Mouse (Mus musculus) splenic B cell, adult 2 months (primary cell): ENCODE measurements around the gene Usp50.

Experiments used
- DNase-seq: peaks from one replicate; pipeline ENCODE4 v3.0.0-alpha.2; 2011; ENCODE audit warnings: low read depth, low spot score
- H3K27me3 ChIP-seq: 2 replicates; pipeline ENCODE4 v1.6.1; 2012; ENCODE audit warnings: mild to moderate bottlenecking, low read length, moderate library complexity, mixed read lengths; ENCODE audit not compliant: control insufficient read depth, poor library complexity, insufficient read depth, severe bottlenecking
- H3K36me3 ChIP-seq: 2 replicates; pipeline ENCODE4 v1.6.1; 2012; ENCODE audit warnings: mild to moderate bottlenecking, low read length, moderate library complexity, mixed read lengths; ENCODE audit not compliant: control insufficient read depth, poor library complexity, insufficient read depth, severe bottlenecking

Gene Usp50

GRCm38 (mm10) chr2:126772217-126772616 lies 11.1 kb downstream of the Usp50 start:
- Histone ChIP-seq H3K36me3 (no peaks in the 10 kb centered on the region), H3K27me3 (no peaks in the 10 kb centered on the region)
- peak; percentile 20 for DNase-seq

DNA sequence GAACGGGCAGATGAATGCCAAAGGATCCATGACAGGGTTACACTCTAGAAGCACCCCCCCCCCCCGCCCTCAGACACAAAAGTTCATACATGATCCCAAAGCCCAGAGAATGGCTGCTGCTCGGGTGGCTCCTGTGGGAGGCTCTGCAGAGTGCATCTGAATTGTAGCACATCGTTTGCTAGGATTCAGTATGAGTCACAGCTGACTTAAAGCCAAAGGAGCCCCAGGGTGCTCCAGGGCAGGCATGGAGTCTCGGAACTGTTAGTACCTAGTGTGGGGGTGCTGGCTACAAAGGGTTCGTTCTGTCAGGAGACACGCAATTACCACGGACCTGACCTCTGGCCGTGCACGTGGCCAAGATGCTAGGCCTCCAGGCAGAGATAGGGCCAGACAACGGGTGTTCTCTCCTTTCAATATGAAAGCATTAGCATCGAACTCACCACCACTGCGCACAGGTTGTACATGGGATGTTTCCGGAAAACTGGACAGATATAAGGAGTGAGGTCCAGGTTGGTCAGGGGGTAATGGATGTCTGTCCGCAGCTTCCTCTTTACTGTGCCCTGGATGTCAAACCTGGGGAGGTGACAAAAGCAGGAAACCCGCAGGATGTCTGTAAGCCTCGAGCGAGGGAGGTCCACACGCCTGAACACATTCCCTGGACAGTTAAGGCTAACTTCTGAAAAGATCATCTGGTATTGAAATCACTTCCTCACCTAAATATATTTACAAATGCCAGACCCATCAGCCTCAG lies 13.7 kb downstream of the Usp50 start:
- no peaks in the 10 kb centered on the region for H3K36me3 ChIP-seq
- DNase-seq, result no peak
- no peaks in the 10 kb centered on the region for H3K27me3 ChIP-seq

DNA sequence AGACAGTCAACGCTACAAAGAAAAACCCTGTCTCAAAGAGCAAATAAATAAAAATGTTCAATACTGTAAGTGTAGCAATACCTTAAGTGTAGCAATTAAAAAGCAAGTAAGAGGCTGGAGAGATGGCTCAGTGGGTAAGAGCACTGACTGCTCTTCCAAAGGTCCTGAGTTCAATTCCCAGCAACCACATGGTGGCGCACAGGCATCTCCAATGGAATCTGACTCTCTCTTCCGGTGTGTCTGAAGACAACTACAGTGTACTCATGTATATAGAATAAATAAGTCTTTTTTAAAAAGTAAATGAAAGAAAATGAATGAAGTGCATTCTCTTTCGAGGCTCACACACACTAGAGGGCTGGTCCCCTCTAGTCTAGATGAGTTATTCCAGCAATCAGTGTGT lies 15.1 kb downstream of the Usp50 start:
- H3K27me3 ChIP-seq, result no peaks in the 10 kb centered on the region

DNA sequence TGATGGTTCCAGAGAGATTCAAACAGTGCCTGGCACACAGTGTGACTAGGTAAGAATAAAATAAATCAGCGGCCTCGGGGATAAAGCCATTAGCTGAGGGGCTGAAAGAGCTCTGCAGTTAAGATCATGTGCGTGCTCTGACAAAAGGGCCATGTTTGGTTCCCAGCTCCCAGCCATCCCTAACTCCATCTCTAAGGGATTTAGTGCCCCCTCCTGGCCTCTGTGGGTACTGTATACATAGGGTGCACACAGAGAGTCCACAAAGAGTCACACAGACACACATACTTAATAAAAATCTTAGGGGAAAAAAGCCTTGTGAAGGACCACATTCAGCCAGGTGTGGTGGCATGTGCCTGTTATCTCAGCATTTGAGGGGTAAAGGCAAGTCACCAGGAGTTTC lies 15.7 kb downstream of the Usp50 start:
- Histone ChIP-seq H3K27me3 (no peaks in the 10 kb centered on the region), H3K36me3 (no peaks in the 10 kb centered on the region)
- DNase-seq, result no peak

More for the DNA sequence above, 15.1 kb downstream of the Usp50 start:
- H3K36me3 ChIP-seq, result no peaks in the 10 kb centered on the region
- DNase-seq, result no peak

DNA sequence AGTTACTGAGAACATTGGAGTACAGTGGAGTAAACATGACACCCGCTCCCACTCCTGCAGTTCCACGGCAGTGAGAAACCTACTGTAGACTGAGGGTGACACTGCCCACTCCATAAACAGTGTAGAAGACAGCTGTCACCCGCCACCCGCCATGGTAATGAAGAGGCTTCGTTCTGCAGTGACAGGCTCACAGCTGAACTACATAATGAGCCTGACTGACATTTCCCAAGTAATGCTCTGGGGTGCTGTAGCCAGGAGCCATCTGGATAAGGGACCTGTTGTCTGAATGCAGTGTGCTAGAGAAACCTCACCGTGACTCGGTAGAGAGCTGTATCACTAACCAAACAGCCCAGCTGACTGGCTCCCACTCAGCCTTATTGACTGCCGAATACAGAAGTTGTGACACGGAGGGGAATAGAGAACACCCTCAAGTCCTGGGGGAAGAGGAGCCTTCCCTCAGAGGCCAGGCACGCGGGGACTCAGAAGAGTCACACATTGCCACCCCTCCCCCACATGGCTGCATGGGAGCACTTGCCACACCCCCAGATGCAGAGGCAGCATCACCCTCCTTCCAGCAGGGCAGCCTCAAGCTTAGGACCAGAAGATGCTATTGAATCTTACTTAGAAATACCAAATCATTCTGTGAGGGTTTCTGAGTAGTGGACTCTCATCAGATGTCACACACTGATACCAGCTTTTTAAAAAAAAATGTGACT lies 17.2 kb downstream of the Usp50 start:
- Histone ChIP-seq H3K36me3 (0 out of 2 replicates have a peak, but pooled peaks cover 1% of the 10 kb centered on the region), H3K27me3 (no peaks in the 10 kb centered on the region)
- DNase-seq, result no peak

GRCm38 (mm10) chr2:126759351-126759750 lies 23.9 kb downstream of the Usp50 start:
- no peaks in the 10 kb centered on the region for H3K27me3 ChIP-seq
- H3K36me3 ChIP-seq, result peaks cover 11% of the 10 kb centered on the region
- no peak for DNase-seq

DNA sequence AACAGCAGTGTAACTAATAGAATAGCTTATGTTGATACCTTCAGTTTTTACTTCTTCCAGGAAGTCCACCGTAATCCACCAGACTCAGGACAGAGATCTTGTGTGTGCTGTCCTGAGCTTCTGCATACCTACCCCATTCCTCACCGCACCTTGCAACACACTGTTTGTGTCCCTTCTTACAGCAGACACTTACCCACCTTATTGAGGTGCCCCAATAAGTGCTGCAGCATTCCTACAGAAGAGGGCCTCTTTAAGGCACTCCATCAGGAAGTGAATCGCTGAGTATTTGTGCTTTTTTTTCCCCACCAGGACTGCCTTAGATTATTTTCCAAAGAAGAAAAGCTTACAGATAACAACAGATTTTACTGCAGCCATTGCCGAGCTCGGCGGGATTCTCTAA lies 27.6 kb downstream of the Usp50 start:
- no peaks in the 10 kb centered on the region for H3K27me3 ChIP-seq
- peaks cover 27% of the 10 kb centered on the region for H3K36me3 ChIP-seq
- DNase-seq, result no peak

DNA sequence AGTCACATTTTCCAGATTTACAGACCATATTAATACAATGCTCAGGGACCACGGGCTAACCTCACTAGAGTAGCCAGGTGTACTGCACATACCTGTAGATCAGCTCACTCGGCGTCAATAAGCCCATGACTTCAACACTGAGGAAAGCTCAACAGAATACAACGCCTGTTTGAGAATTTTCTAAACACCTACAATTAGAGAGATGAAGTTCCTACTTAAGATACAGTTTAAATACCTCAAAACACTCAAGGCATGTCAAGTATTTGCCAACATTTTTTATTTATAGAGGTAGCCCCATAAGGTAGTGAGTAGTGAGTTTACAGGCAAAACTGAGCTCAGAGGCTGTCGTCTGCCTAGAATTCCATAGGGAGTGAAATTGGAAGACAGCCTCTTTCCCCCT lies 39.9 kb downstream of the Usp50 start:
- Histone ChIP-seq H3K27me3 (no peaks in the 10 kb centered on the region), H3K36me3 (peaks cover 17% of the 10 kb centered on the region)
- no peak for DNase-seq

DNA sequence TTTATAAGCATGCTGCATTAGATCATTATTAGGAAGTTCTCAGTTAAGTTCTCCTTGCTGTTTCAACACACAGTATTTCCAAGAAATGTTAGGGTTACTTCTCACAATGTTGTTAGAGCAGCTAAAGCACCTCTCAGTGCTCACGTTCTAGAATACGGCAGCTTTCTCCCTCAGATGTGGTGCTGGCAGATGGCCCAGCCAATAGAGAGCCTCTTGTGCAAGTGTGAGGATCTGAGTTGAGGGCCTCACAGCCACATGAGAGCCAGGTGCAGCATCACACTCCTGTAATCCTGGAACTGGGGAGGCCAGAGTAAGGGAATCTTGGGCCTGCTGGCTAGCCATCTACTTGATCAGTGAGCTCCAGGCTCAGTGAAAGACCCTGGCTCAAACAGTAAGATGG lies 43.0 kb downstream of the Usp50 start:
- no peaks in the 10 kb centered on the region for H3K27me3 ChIP-seq
- DNase-seq, result no peak
- H3K36me3 ChIP-seq, result peaks cover 17% of the 10 kb centered on the region

GRCm38 (mm10) chr2:126735339-126736073 lies 47.8 kb downstream of the Usp50 start:
- Histone ChIP-seq H3K36me3 (peaks cover 30% of the 10 kb centered on the region), H3K27me3 (no peaks in the 10 kb centered on the region)
- DNase-seq, result no peak

GRCm38 (mm10) chr2:126730502-126730901 lies 52.8 kb downstream of the Usp50 start:
- DNase-seq, result no peak
- Histone ChIP-seq H3K27me3 (no peaks in the 10 kb centered on the region), H3K36me3 (peaks cover 24% of the 10 kb centered on the region)

DNA sequence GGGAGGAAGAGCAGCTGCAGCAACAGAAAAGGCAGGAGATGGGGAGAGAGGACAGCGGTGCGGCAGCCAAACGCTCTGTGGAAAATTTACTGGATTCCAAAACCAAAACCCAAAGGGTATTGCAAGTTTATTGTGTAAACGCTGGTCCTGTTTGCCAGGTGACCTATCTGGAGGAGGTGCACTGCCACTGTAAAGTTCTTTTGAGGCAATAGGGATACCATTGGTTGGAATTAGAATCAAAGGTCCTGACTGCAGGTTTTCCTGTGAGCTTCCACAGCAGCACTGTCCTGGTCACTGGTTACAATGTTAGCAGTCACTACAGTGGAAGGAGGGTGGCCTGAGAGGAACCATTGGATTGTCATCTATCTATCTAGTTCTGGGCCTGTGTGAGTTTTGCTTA lies 54.1 kb downstream of the Usp50 start:
- Histone ChIP-seq H3K27me3 (no peaks in the 10 kb centered on the region), H3K36me3 (peaks cover 18% of the 10 kb centered on the region)
- DNase-seq, result no peak

GRCm38 (mm10) chr2:126712950-126713349 lies 70.3 kb downstream of the Usp50 start:
- DNase-seq, result peak; percentile 20
- H3K27me3 ChIP-seq, result no peaks in the 10 kb centered on the region

GRCm38 (mm10) chr2:126712526-126712925 lies 70.7 kb downstream of the Usp50 start:
- no peaks in the 10 kb centered on the region for H3K36me3 ChIP-seq
- H3K27me3 ChIP-seq, result no peaks in the 10 kb centered on the region
- no peak for DNase-seq

More at GRCm38 (mm10) chr2:126712950-126713349, 70.3 kb downstream of the Usp50 start:
- H3K36me3 ChIP-seq, result no peaks in the 10 kb centered on the region

- Histone ChIP-seq H3K27me3 (no peaks in the 10 kb centered on the region), H3K36me3 (no peaks in the 10 kb centered on the region)
- no peak for DNase-seq
These were observed 74.9 kb downstream of the Usp50 start for GRCm38 (mm10) chr2:126708361-126708760.
